Mouse (Mus musculus): ENCODE results near the gene Gatad2b.

DNA sequence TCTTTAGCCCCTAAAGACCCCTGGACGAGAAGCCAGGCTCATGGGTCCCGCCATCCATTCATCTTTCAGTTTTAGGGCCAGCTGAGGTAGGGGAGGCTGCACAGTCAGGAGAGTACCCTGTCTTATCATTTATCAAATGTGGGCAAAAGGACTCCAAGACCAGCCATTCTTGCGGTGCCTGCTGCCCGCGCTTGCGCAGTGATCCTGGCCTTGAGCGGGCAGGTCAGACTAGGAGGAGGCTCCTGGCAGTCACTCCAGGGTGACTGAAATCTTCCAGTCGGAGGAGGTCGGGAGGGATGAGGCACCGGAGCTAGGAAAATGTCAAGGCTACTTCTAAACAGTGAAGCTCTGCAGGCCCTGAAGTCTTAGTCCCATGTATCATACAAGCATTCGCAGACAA lies 88.7 kb downstream of the Gatad2b start:
- TF ChIP-seq CTCF (IDR thresholded peaks at IDR 0.05; ENCODE audit: low read depth, low read length) (no peak), POLR2A (IDR thresholded peaks at IDR 0.05; ENCODE audit: extremely low read depth, insufficient read depth, low read length) (no peak)
